Mouse (Mus musculus): ENCODE results near the gene Hdac11.

GRCm38 (mm10) chr6:91218445-91218844 is 62.0 kb downstream of the Hdac11 start:
- no peak for TF ChIP-seq POLR2A (IDR thresholded peaks at IDR 0.05; ENCODE audit: insufficient read length, low read depth)
- no peak for TF ChIP-seq MYOD1 (IDR thresholded peaks at IDR 0.05; ENCODE audit: control insufficient read depth in 1 of 3, insufficient read length in 2 of 3, low read depth in 2 of 3)
- no peak for TF ChIP-seq E2F4 (IDR thresholded peaks at IDR 0.05; ENCODE audit: insufficient read depth)
- no peak for TF ChIP-seq POLR2AphosphoS2 (IDR thresholded peaks at IDR 0.05; ENCODE audit: insufficient read length, low read depth)
- TF ChIP-seq USF1 (IDR thresholded peaks at IDR 0.05; ENCODE audit: low read depth), result no peak
- TF ChIP-seq MAX (IDR thresholded peaks at IDR 0.05; ENCODE audit: low read depth), result no peak
- no peak for TF ChIP-seq CEBPB (IDR thresholded peaks at IDR 0.05; ENCODE audit: insufficient read depth, poor library complexity, severe bottlenecking)
- TF ChIP-seq REST (IDR thresholded peaks at IDR 0.05; ENCODE audit: insufficient read depth, insufficient read length), result no peak
- TF ChIP-seq MYOG (IDR thresholded peaks at IDR 0.05; ENCODE audit: control insufficient read depth in 1 of 3, insufficient read depth in 1 of 3, insufficient read length in 2 of 3, low read depth in 2 of 3), result no peak
- TF ChIP-seq TCF12 (IDR thresholded peaks at IDR 0.05; ENCODE audit: insufficient read depth, poor library complexity, severe bottlenecking), result no peak
- TF ChIP-seq SRF (IDR thresholded peaks at IDR 0.05; ENCODE audit: control insufficient read depth, insufficient read length, low read depth), result no peak
